Comparison of ENCODE assay signal across 8 mouse cellular contexts in the genomic region with DNA sequence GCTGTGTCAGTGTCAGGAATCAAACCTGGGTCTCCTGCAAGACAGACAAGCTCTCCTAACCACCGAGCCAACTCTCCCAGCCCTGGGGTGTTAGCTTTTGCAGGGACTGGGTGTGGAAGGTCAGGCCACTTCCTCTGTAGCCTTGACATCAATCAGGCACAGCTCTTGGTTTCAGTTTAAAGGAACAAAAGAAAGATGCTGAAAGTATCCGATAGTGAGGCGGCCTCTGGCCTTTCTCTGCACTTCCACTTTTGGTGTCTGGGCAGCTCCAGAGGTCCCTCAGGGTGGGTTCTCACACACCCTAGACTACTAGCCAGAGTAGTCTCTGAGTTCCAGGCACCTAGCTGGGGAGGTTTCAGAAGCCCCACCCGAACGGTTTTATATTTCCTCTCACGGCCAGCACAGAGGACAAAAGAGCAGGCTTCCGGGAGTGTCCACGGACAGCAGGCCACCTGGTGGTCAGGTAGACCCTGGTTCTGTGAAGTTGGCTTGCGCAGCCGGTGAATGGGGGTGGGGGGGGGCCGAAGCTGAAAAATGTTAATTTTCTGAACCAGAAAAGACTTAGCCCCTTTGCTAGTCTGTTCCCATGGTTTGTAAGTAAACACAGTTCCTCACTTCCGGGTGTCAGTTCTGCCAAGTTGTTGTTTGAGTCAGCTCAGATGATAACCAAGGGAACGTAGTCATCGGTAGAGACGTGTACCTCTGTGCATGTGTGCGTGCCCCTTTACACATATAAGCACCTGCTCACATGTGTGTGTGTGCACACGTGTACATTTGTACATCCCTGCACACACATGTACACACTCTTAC. TPM values are rescaled to one million over a fixed set of nuclear protein-coding genes. Genes with fewer than 3 reads are reported as not detected.
DNase-seq lines count a peak whose midpoint lies in the region; ATAC-seq lines count a peak whose summit lies in the region.

No protein-coding gene starts in this region.

- H3K27me3 ChIP-seq in limb, embryonic 10.5 days (ENCODE audit: low read depth, poor library complexity, severe bottlenecking): no peaks in the 10 kb centered on the region

- DNase-seq in spleen, postnatal 36 days (ENCODE audit: low spot score in 2 of 2): peak; percentile 46 to 54
- no peak for DNase-seq in spleen, adult 18-20 months
- DNase-seq in heart, adult 9 months (ENCODE audit: low spot score in 2 of 2): peak; percentile 57 to 72
- DNase-seq in limb, embryonic 10.5 days (ENCODE audit: low spot score): no peak
- peak; percentile 56 to 73 for DNase-seq in natural killer cell, adult 2 months (ENCODE audit: low spot score in 2 of 2)
- no peak for DNase-seq in testis, postnatal 14 days (ENCODE audit: low spot score)
- no peak for DNase-seq in urinary bladder, postnatal 4 days (ENCODE audit: low spot score in 2 of 2)

- no peaks in the 10 kb centered on the region for H3K9me3 ChIP-seq in limb, embryonic 10.5 days (replicated peaks)

- peaks cover 23% of the 10 kb centered on the region for H3K36me3 ChIP-seq in limb, embryonic 10.5 days

- ATAC-seq in cerebellum, adult (ENCODE audit: insufficient number of reproducible peaks, low FRiP score, low TSS enrichment): no peak

- H3K4me3 ChIP-seq in limb, embryonic 10.5 days: no peak overlapping the region

- H3K27ac ChIP-seq in limb, embryonic 10.5 days: peak overlapping the region; percentile 73

- WGBS in limb, embryonic 10.5 days: 68% methylated on average over 17 of the region's 17 CpGs

- H3K4me1 ChIP-seq in limb, embryonic 10.5 days: peaks cover 48% of the 10 kb centered on the region

RNA-seq across cellular contexts. Expression of gene Cmip, which starts 25.5 kb away (rescaled TPM):
- 7.6 and 8.2 TPM in 2 replicates for polyA plus RNA-seq in limb, embryonic 10.5 days (2016; fragmentation: Nextera tagmentation; extraction: Ambion mirVana)

Comparison
In these comparisons a context has a peak if more than half of its experiments do, and no peak if none do; other contexts are left out.
1. DNase-seq: peak in spleen, postnatal 36 days (2 of 2), heart, adult 9 months (2 of 2) and natural killer cell, adult 2 months (2 of 2); none in spleen, adult 18-20 months (0 of 2), limb, embryonic 10.5 days (single experiment), testis, postnatal 14 days (single experiment) and urinary bladder, postnatal 4 days (0 of 2).